Mouse (Mus musculus) hindbrain, postnatal 0 days (tissue): Measurements from ENCODE around the gene Col6a2. TPM values are rescaled to one million over a fixed set of nuclear protein-coding genes. Genes with fewer than 3 reads are reported as not detected.

Experiments
- ATAC-seq: fragments of 200-750 bp; cut with Nextera tagmentation; 2 replicates; pipeline ENCODE4 v1.8.0; 2017; ENCODE audit warnings: mild to moderate bottlenecking, moderate TSS enrichment, moderate library complexity
- DNase-seq: peaks from one replicate; pipeline ENCODE4 v3.0.0-alpha.2; 2015; ENCODE audit warnings: low spot score
- H3K27ac ChIP-seq: fragments of 300-500 bp; sonication (generic); 2 replicates; pipeline ENCODE4 v1.5.1; 2014; ENCODE audit warnings: mild to moderate bottlenecking
- H3K27me3 ChIP-seq: fragments of 300-500 bp; sonication (generic); 2 replicates; pipeline ENCODE4 v1.6.1; 2014; ENCODE audit warnings: low read length, mixed read lengths; ENCODE audit not compliant: insufficient read depth
- H3K36me3 ChIP-seq: fragments of 300-500 bp; sonication (generic); 2 replicates; pipeline ENCODE4 v1.6.1; 2014; ENCODE audit warnings: low read length, mixed read lengths; ENCODE audit not compliant: insufficient read depth
- H3K4me1 ChIP-seq: fragments of 300-500 bp; sonication (generic); 2 replicates; pipeline ENCODE4 v1.6.1; 2014; ENCODE audit warnings: antibody characterized with exemption, low read length, mixed read lengths; ENCODE audit not compliant: insufficient read depth
- H3K4me2 ChIP-seq: fragments of 300-500 bp; sonication (generic); 2 replicates; pipeline ENCODE4 v1.6.1; 2014; ENCODE audit warnings: low read depth, mild to moderate bottlenecking, low read length, moderate library complexity, mixed read lengths
- H3K4me3 ChIP-seq: fragments of 300-500 bp; sonication (generic); 2 replicates; pipeline ENCODE4 v1.5.1; 2014; ENCODE audit warnings: low read length
- H3K9ac ChIP-seq: fragments of 300-500 bp; sonication (generic); replicated peaks from 2 replicates; pipeline ENCODE4 v1.6.1; 2014; ENCODE audit warnings: mild to moderate bottlenecking, low read length, moderate library complexity, mixed read lengths
- H3K9me3 ChIP-seq: fragments of 300-500 bp; sonication (generic); 2 replicates; pipeline ENCODE4 v1.6.1; 2016; ENCODE audit warnings: low read length, mixed read lengths
- CTCF ChIP-seq: IDR thresholded peaks from 2 replicates; pipeline ENCODE4 v1.5.1; 2016; ENCODE audit warnings: antibody characterized with exemption, control low read depth, low read depth
- WGBS: fragments of 180-500 bp; shearing (Covaris S2); extraction: QIAGEN DNeasy Blood & Tissue Kit; methylation state at CpG from one replicate; pipeline ENCODE4 v1.1.7; 2014; 5-methylcytosine and 5-hydroxymethylcytosine counted together
- polyA plus RNA-seq: library from polyadenylated mRNA; unstranded; fragments of >200 nt; fragmentation: Nextera tagmentation; extraction: Ambion mirVana; gene quantifications from 2 replicates; pipeline ENCODE4 v1.2.1, GENCODE M21; 2015
- total RNA-seq: library from RNA; depleted of rRNA; stranded (reverse); fragments of >200 nt; gene quantifications from 2 replicates; pipeline ENCODE4 v1.2.3, GENCODE M21; 2014

The Col6a2 gene
- total and polyA plus RNA-seq, 2 experiments from 2014 or later: 22.2 to 37.8 TPM

- Histone ChIP-seq H3K4me3 (no peak overlapping the region), H3K4me1 (no peaks in the 10 kb centered on the region), H3K27ac (no peak overlapping the region), H3K4me2 (no peak overlapping the region), H3K9ac (no peak overlapping the region), H3K9me3 (no peaks in the 10 kb centered on the region), H3K36me3 (no peaks in the 10 kb centered on the region), H3K27me3 (no peaks in the 10 kb centered on the region)
- 67% methylated on average over 3 of the region's 3 CpGs for WGBS
- DNase-seq (no peak), ATAC-seq (no peak)
- no peak for TF ChIP-seq CTCF
Measured at GRCm38 (mm10) chr10:76636026-76636425, 12.6 kb upstream of the Col6a2 start.

DNA sequence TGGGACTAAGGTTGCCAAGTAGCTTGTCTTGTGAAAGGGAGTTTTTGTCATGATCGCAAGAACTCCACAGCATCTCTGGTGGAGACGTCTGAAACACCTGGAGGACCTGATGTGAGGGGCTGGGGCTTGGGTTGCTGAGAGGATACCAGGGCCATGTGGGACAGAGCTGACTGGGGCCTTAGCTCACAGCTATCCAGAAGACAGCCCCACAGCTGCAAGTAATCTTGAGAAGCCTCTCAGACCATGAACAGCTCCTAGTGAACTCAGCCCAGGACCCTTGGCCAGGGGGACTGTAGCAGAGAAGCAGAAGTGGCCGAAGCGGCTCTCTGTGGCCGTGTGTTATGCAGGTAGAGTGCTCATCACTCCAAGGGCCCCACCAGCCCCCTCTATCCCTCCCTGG lies 11.2 kb upstream of the Col6a2 start:
- no peak for TF ChIP-seq CTCF
- Histone ChIP-seq H3K27me3 (no peaks in the 10 kb centered on the region), H3K27ac (no peak overlapping the region), H3K4me3 (no peak overlapping the region), H3K4me1 (no peaks in the 10 kb centered on the region), H3K36me3 (no peaks in the 10 kb centered on the region), H3K9ac (no peak overlapping the region), H3K4me2 (no peak overlapping the region), H3K9me3 (no peaks in the 10 kb centered on the region)
- DNase-seq: no peak
- no peak for ATAC-seq
- WGBS: 89% methylated on average over 5 of the region's 5 CpGs

DNA sequence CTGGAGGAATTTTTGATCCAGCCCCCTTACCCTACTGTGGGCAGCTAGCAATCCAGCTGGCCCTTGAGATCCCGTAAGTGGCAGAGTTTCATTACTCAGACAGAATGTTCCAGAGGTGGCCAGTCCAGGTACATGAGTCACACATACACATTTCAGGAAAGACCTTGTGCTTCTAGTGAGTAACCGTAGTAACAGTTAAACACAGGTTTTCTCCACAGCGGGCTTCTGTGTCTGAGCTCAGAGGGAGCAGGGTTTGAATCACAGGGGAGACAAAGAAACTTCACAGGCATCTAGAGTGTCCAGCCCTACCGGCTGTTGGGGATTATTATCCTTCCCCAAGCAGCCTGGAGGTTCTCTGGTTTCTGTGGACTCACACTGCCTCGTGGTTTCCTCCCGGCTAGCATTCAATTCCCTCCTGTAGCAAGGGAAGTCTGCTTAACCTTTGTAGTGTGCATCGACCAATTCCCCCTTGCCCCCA lies 10.7 kb upstream of the Col6a2 start:
- Histone ChIP-seq H3K27ac (no peak overlapping the region), H3K4me2 (no peak overlapping the region), H3K27me3 (no peaks in the 10 kb centered on the region), H3K9ac (no peak overlapping the region), H3K4me1 (no peaks in the 10 kb centered on the region), H3K36me3 (no peaks in the 10 kb centered on the region), H3K4me3 (no peak overlapping the region), H3K9me3 (no peaks in the 10 kb centered on the region)
- 51% methylated on average over 7 of the region's 7 CpGs for WGBS
- no peak for TF ChIP-seq CTCF
- no peak for DNase-seq
- ATAC-seq: no peak

DNA sequence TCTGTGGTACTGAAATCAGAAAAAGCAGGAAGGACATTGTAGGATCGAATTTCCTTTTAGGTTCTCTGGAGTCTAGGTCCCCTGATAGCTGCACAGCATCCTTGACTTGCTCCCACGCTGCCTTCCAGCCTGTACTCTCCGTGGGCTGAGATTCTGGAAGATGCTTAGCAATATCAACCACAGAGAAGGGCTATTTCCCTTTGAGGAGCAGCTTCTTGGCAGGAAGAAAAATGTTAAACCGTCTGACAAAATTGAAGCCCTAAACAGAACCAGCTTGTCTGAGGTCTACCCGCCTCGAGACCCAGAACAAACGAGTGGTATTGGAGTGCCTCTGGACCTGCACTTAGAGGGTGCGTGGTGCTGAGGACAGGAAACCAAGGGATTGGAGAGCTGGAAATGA lies 9.2 kb upstream of the Col6a2 start:
- DNase-seq (no peak), ATAC-seq (no peak)
- Histone ChIP-seq H3K4me3 (no peak overlapping the region), H3K9me3 (no peaks in the 10 kb centered on the region), H3K27ac (no peak overlapping the region), H3K27me3 (no peaks in the 10 kb centered on the region), H3K4me1 (no peaks in the 10 kb centered on the region), H3K4me2 (no peak overlapping the region), H3K36me3 (no peaks in the 10 kb centered on the region), H3K9ac (no peak overlapping the region)
- no peak for TF ChIP-seq CTCF
- 86% methylated on average over 8 of the region's 8 CpGs for WGBS

DNA sequence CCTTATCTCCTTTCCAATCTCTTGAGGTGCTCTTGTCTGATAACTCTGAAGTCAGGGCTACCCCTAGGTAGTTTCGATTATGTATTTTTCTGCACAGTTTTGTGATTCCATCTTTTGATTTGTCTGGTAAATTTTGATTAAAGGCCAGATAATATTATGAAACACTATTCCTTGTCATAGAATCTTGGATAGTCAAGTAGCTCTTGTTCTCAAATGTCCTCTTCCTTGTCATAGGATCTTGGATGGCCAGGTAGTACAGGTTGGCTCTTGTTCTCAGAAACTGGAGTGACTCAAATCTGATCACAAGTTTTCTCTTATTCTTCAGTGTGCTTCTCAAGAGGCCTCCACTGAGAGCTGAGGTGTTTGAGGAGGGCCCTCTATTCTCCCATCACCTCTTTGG lies 7.2 kb upstream of the Col6a2 start:
- H3K4me1 ChIP-seq: no peaks in the 10 kb centered on the region
- no peak for ATAC-seq
- no peaks in the 10 kb centered on the region for H3K36me3 ChIP-seq
- H3K9ac ChIP-seq: no peak overlapping the region
- no peaks in the 10 kb centered on the region for H3K9me3 ChIP-seq
- 100% methylated on average over 1 of the region's 1 CpGs for WGBS
- TF ChIP-seq CTCF: no peak
- no peak overlapping the region for H3K27ac ChIP-seq
- H3K4me2 ChIP-seq: no peak overlapping the region
- no peaks in the 10 kb centered on the region for H3K27me3 ChIP-seq
- no peak overlapping the region for H3K4me3 ChIP-seq
- DNase-seq: no peak

DNA sequence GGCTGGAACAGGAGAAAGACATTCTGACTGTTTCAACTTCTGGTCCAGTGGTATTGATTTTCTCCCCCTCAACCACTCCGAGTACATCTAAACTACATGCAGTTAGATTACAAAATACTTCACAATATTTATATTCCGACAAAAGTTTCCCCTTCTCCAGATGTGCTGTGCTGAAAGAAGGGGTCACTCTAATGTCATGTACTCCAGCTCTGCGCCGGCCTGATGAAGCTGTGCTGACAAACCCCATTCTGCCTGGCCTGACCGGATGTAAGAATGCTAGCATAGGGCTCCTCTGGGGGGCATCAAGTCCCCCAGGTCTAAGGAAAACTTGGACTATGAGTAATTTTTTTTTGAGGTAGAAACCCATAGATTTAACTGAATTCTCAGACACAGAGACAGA lies 4.3 kb upstream of the Col6a2 start:
- no peak overlapping the region for H3K4me2 ChIP-seq
- no peak overlapping the region for H3K27ac ChIP-seq
- no peak overlapping the region for H3K9ac ChIP-seq
- H3K4me3 ChIP-seq: no peak overlapping the region
- DNase-seq: no peak
- H3K27me3 ChIP-seq: no peaks in the 10 kb centered on the region
- no peaks in the 10 kb centered on the region for H3K36me3 ChIP-seq
- no peak for TF ChIP-seq CTCF
- no peak for ATAC-seq
- 91% methylated on average over 5 of the region's 5 CpGs for WGBS
- no peaks in the 10 kb centered on the region for H3K4me1 ChIP-seq
- H3K9me3 ChIP-seq: no peaks in the 10 kb centered on the region

GRCm38 (mm10) chr10:76624903-76625302 lies 1.5 kb upstream of the Col6a2 start:
- Histone ChIP-seq H3K27ac (no peak overlapping the region), H3K4me2 (no peak overlapping the region), H3K27me3 (no peaks in the 10 kb centered on the region), H3K9me3 (no peaks in the 10 kb centered on the region), H3K4me3 (no peak overlapping the region), H3K36me3 (no peaks in the 10 kb centered on the region), H3K9ac (no peak overlapping the region), H3K4me1 (no peaks in the 10 kb centered on the region)
- 52% methylated on average over 7 of the region's 7 CpGs for WGBS
- peak; percentile 31 for DNase-seq
- no peak for ATAC-seq
- no peak for TF ChIP-seq CTCF
